Mouse (Mus musculus) spleen, adult 2 months (tissue): Measurements from ENCODE around the gene Ric1. TPM values are rescaled to one million over a fixed set of nuclear protein-coding genes. Genes with fewer than 3 reads are reported as not detected.

Experiments used
- DNase-seq, 2 experiments: peaks; one replicate each; pipeline versions ENCODE4 v3.0.0 to v3.0.0-alpha.2; 2012 to 2021; ENCODE audit warnings: low spot score in 2 of 2, low read depth in 1 of 2
- H3K27ac ChIP-seq: fragments of 200-500 bp; 2 replicates; pipeline ENCODE4 v1.5.1; 2012; ENCODE audit warnings: low read length, inconsistent platforms; ENCODE audit not compliant: insufficient read depth
- H3K27me3 ChIP-seq: fragments of 200-500 bp; 2 replicates; pipeline ENCODE4 v1.6.1; 2012; ENCODE audit warnings: mild to moderate bottlenecking, moderate library complexity, low read length, inconsistent platforms; ENCODE audit not compliant: control insufficient read depth, insufficient read depth
- H3K36me3 ChIP-seq: fragments of 200-500 bp; 2 replicates; pipeline ENCODE4 v1.6.1; 2012; ENCODE audit warnings: mild to moderate bottlenecking, low read length, inconsistent platforms; ENCODE audit not compliant: control insufficient read depth, insufficient read depth
- H3K4me1 ChIP-seq: fragments of 200-500 bp; 2 replicates; pipeline ENCODE4 v1.6.1; 2011; ENCODE audit warnings: inconsistent platforms; ENCODE audit not compliant: control insufficient read depth, insufficient read depth, insufficient read length
- H3K4me3 ChIP-seq: fragments of 200-500 bp; 2 replicates; pipeline ENCODE4 v1.5.1; 2011; ENCODE audit warnings: mild to moderate bottlenecking, inconsistent platforms; ENCODE audit not compliant: insufficient read depth, insufficient read length; ENCODE audit errors: extremely low read depth
- CTCF ChIP-seq: fragments of 200-500 bp; IDR thresholded peaks from 2 replicates; pipeline ENCODE4 v1.5.1; 2011; ENCODE audit warnings: mild to moderate bottlenecking, inconsistent platforms; ENCODE audit not compliant: insufficient read depth, insufficient read length, insufficient replicate concordance; ENCODE audit errors: extremely low read depth
- POLR2A ChIP-seq: fragments of 200-500 bp; IDR thresholded peaks from 2 replicates; pipeline ENCODE4 v1.6.1; 2011; ENCODE audit warnings: low read depth, low read length, inconsistent platforms
- WGBS: fragments of 180-500 bp; shearing (Covaris S2); methylation state at CpG from one replicate; pipeline ENCODE4 v1.1.7; 2018; 5-methylcytosine and 5-hydroxymethylcytosine counted together
- polyA plus RNA-seq: library from polyadenylated mRNA; depleted of rRNA; stranded (reverse); fragments of >200 nt; gene quantifications from 2 replicates; pipeline ENCODE4 v1.2.3, GENCODE M21; 2012; rRNA removed

Gene Ric1
- polyA plus RNA-seq = 6.7 and 8.4 TPM in 2 replicates

DNA sequence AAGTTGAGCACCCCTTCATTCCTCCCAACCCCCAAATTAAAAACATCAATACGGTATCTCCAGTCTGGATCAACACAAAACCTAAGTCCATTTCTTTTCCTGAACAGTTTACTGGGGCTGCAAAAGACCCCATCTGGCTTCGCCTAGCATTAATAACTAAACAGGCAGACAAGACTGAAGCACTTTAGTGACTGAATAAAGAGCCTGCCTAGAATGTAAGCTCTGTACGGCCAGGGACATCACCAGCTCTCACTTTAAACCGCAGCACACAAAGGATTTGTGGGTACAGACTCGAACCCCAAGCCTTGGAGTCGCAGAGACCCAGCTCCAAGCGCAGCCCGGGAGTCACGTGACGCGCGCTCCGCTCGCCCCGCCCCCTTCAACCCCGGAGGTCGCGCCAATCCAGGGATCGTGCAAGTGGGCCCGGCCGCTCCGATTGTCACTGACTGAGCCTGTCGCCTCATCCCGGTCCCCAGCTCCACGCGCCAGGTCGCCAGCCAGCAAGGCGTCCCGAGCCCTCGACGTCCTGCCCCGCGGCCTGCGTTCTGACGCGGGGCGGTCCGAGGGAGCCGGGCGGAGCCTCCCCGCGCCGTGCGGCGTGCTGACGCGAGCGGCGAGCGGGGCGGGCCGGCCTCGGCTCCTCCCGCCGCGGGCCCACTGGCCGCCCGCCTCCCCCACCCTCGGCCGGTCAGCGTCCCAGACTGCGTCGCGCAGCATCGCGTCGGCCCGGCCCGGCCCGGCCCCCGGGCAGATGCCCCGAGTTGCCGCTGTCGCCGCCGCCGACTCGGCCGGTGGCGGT lies at the start of gene Ric1:
TSS of gene Ric1 (plus strand) at position 646 of the 799 bp plus-strand sequence.
- TF ChIP-seq POLR2A (peak; percentile 26), CTCF (no peak)
- peak within 1 kb of the TSS; percentile 98 for H3K27ac ChIP-seq
- DNase-seq = peak; percentile 62 to 80
- H3K4me1 ChIP-seq = peaks cover 4% of the 10 kb centered on the region
- WGBS = 2% methylated on average over 78 of the region's 80 CpGs
- no peaks in the 10 kb centered on the region; the same call in 1 of the 2 replicates for H3K36me3 ChIP-seq
- H3K4me3 ChIP-seq = peak within 1 kb of the TSS; percentile 100
- no peaks in the 10 kb centered on the region; the same call in 1 of the 2 replicates for H3K27me3 ChIP-seq

DNA sequence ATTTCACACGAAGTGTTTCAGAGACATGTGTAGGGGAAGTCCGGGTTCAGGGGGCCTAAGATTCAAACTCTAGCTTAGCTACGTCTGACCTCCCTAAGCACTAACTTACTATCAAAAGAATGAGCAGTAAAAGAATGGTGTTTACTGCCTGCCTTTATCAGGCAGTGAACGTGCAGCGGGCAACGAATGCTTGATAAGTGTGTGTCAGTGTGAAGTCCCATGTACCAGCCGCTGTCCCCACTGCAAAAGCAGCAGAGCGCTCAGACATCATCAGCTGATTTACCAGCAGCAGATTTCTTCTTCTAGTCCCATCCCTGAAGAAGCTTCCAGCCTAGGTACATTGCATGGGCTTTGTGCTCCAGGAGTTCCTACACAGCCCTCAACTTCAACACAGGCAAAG lies 49.7 kb upstream of the Ric1 start:
- H3K27ac ChIP-seq = no peak overlapping the region
- WGBS = 83% methylated on average over 8 of the region's 8 CpGs

DNA sequence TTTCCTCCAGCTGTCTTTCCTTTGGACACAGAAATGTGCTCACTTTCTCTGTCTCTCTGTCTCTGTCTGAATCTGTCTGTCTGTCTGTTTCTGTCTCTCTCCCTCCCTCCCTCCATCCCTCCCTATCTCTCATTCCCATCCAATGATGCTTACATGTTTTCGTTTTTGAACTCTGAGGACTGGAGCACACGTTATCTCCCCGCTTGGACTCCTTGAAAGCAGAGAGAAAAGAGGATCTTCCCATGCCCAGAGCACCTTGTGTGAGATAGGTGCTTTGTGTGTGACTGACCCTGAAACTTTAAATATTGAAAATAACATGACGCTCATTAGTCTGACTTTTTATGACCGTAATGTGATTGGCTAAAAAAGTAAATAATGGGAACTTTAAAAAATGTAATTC lies 49.1 kb upstream of the Ric1 start:
- H3K27me3 ChIP-seq = no peaks in the 10 kb centered on the region
- H3K4me1 ChIP-seq = peaks cover 5% of the 10 kb centered on the region; the same call in 1 of the 2 replicates
- 90% methylated on average over 5 of the region's 5 CpGs for WGBS
- no peak overlapping the region for H3K27ac ChIP-seq
- H3K36me3 ChIP-seq = no peaks in the 10 kb centered on the region
- TF ChIP-seq POLR2A = no peak
- TF ChIP-seq CTCF = no peak
- H3K4me3 ChIP-seq = no peak overlapping the region
- no peak for DNase-seq

More for the DNA sequence above, 49.7 kb upstream of the Ric1 start:
- no peaks in the 10 kb centered on the region for H3K36me3 ChIP-seq
- H3K4me3 ChIP-seq = no peak overlapping the region
- peaks cover 5% of the 10 kb centered on the region; the same call in 1 of the 2 replicates for H3K4me1 ChIP-seq
- TF ChIP-seq POLR2A (no peak), CTCF (no peak)
- no peaks in the 10 kb centered on the region for H3K27me3 ChIP-seq
- no peak for DNase-seq

DNA sequence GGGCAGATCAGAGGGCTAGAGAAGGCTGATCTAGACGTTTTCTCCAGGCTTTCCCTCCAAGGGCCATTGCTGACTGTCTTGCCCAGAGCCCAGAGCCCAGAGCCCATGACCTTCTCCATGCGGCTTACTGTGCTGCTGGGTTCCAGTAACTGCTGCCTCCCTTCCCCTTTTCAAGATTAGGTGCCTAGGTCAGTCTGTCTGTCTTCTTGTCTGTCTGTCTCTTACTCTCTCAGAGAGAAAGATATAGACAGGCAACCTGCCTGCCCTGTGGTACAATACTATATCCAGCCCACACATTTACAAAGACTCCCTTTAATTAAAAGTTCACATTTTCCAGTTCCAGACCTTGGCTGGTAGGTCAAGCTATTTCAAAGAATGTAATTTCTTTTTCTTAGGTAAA lies 47.3 kb upstream of the Ric1 start:
- no peak for DNase-seq
- no peaks in the 10 kb centered on the region for H3K27me3 ChIP-seq
- H3K36me3 ChIP-seq = no peaks in the 10 kb centered on the region
- no peak overlapping the region for H3K27ac ChIP-seq
- no peak overlapping the region for H3K4me3 ChIP-seq
- TF ChIP-seq POLR2A (no peak), CTCF (no peak)
- peaks cover 5% of the 10 kb centered on the region; the same call in 1 of the 2 replicates for H3K4me1 ChIP-seq
- WGBS = 85% methylated on average over 2 of the region's 2 CpGs

DNA sequence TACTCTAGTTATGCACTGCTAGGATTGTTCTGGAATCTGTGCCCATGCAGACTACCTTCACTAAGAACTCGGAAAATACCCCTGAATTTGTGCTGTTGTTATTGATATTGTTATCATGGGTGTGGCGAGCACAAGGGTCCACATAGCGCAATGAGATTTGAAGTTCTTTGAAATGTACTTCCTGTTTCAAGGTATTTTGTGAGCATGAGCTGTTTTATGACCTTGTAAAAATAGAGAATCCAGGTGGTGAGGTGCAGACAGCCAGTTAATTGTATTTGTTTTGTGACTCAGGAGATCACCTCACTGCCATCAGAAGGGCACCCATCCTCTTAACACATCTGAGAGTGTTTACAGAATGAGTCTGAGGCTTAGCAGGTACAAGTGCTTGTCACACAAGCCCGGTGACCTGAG lies 46.9 kb upstream of the Ric1 start:
- H3K27me3 ChIP-seq = no peaks in the 10 kb centered on the region
- no peak for DNase-seq
- TF ChIP-seq CTCF (no peak), POLR2A (no peak)
- WGBS = 59% methylated on average over 4 of the region's 4 CpGs
- H3K4me1 ChIP-seq = peaks cover 5% of the 10 kb centered on the region; the same call in 1 of the 2 replicates
- no peaks in the 10 kb centered on the region for H3K36me3 ChIP-seq
- no peak overlapping the region for H3K4me3 ChIP-seq
- no peak overlapping the region for H3K27ac ChIP-seq

DNA sequence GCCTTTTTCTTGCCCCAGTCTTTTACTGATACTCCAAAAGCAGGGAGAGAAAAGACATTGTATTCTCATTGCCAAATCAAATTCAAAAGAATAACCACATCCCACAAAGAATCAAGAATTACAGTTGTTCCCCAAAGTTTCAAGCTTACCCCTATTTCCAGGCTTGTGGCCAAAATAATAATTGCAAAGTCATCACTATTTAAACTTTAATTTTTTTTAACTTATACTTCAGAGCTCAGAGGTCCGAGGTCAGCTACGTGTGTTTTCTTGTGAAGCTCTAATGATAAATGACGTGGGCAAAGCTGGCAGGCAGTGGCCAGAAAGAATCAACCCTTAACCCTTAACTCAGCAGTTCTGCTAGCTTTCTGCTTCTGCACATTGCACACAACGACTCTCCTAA lies 43.5 kb upstream of the Ric1 start:
- H3K36me3 ChIP-seq = no peaks in the 10 kb centered on the region
- TF ChIP-seq CTCF (no peak), POLR2A (no peak)
- peaks cover 19% of the 10 kb centered on the region; the same call in 1 of the 2 replicates for H3K4me1 ChIP-seq
- no peak for DNase-seq
- H3K4me3 ChIP-seq = no peak overlapping the region
- WGBS = 26% methylated on average over 4 of the region's 4 CpGs
- H3K27ac ChIP-seq = no peak overlapping the region
- H3K27me3 ChIP-seq = no peaks in the 10 kb centered on the region

DNA sequence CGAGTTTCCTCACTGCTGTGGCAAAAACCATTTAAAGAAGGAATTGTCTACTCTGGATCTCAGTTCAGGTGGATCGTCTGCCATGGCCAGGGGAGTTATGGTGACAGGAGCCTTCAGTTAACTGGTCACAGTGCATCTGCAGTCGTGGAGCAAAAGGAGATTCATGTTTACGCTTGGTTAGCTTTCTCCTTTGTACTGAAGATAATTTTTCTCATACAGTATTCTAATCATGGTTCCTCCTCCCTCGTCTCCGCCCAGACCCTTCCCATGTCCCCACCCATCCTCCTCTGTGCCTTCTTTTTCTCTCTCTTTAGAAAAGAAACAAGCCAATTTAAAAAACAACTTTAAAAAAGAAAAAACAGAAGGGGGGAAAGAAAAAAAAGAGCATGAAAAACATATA lies 40.5 kb upstream of the Ric1 start:
- Histone ChIP-seq H3K27me3 (no peaks in the 10 kb centered on the region), H3K36me3 (no peaks in the 10 kb centered on the region), H3K27ac (no peak overlapping the region), H3K4me1 (peaks cover 21% of the 10 kb centered on the region), H3K4me3 (no peak overlapping the region)
- 61% methylated on average over 6 of the region's 6 CpGs for WGBS
- no peak for DNase-seq
- TF ChIP-seq POLR2A = no peak
- TF ChIP-seq CTCF = no peak
